Mouse (Mus musculus): Measurements from ENCODE around the gene Uba7. TPM values are rescaled to one million over a fixed set of nuclear protein-coding genes. Genes with fewer than 3 reads are reported as not detected.

Uba7 gene
- total RNA-seq, 2 experiments from 2014 or later: 13.6 to 13.9 TPM

GRCm38 (mm10) chr9:107962916-107963315, 12.4 kb upstream of the Uba7 start:
- no peak for DNase-seq

GRCm38 (mm10) chr9:107963700-107964099, 11.6 kb upstream of the Uba7 start:
- peak; percentile 94 for DNase-seq

- no peak for DNase-seq
These were observed 10.6 kb upstream of the Uba7 start for GRCm38 (mm10) chr9:107964681-107965080.

- DNase-seq: no peak
These were observed 8.6 kb upstream of the Uba7 start for GRCm38 (mm10) chr9:107966676-107967075.

- DNase-seq: no peak
These were observed 7.9 kb upstream of the Uba7 start for GRCm38 (mm10) chr9:107967437-107967836.

GRCm38 (mm10) chr9:107968531-107968930, 6.8 kb upstream of the Uba7 start:
- no peak for DNase-seq

GRCm38 (mm10) chr9:107970311-107970710, 5.0 kb upstream of the Uba7 start:
- no peak for DNase-seq

GRCm38 (mm10) chr9:107971690-107972541, 3.4 kb upstream of the Uba7 start:
- no peak for DNase-seq

- no peak for DNase-seq
These were observed 674 bp upstream of the Uba7 start for GRCm38 (mm10) chr9:107974491-107975171.

- no peak for DNase-seq
These were observed 3.5 kb downstream of the Uba7 start for GRCm38 (mm10) chr9:107978815-107979214.

- peak; percentile 61 for DNase-seq
These were observed 6.6 kb downstream of the Uba7 start for GRCm38 (mm10) chr9:107981684-107982605.

- DNase-seq: peak; percentile 88
These were observed 7.5 kb downstream of the Uba7 start, which contains the start of gene Gm20661 for GRCm38 (mm10) chr9:107982681-107983346. Gene Gm20661 (plus strand): TSS chr9:107983058.

GRCm38 (mm10) chr9:107983421-107983890, 8.2 kb downstream of the Uba7 start:
- peak; percentile 92 for DNase-seq

- peak; percentile 36 for DNase-seq
These were observed 8.9 kb downstream of the Uba7 start for GRCm38 (mm10) chr9:107984052-107984753.

GRCm38 (mm10) chr9:107984754-107985055, 9.4 kb downstream of the Uba7 start:
- no peak for DNase-seq

- peak; percentile 94 for DNase-seq
These were observed 10.1 kb downstream of the Uba7 start, which contains the start of gene Inka1 for GRCm38 (mm10) chr9:107985131-107986119. Gene Inka1 (minus strand): TSS chr9:107985879.

GRCm38 (mm10) chr9:107986376-107986775, 11.1 kb downstream of the Uba7 start:
- peak; percentile 86 for DNase-seq

GRCm38 (mm10) chr9:107987950-107988349, 12.6 kb downstream of the Uba7 start:
- DNase-seq: no peak

- DNase-seq: no peak
These were observed 16.9 kb downstream of the Uba7 start, which contains the start of gene Cdhr4 for GRCm38 (mm10) chr9:107992197-107992596. Gene Cdhr4 (plus strand): TSS chr9:107992497.

- DNase-seq: no peak
These were observed 17.7 kb downstream of the Uba7 start for GRCm38 (mm10) chr9:107993013-107993412.
